Comparison of ENCODE assay signal across 9 mouse cellular contexts in the genomic region with DNA sequence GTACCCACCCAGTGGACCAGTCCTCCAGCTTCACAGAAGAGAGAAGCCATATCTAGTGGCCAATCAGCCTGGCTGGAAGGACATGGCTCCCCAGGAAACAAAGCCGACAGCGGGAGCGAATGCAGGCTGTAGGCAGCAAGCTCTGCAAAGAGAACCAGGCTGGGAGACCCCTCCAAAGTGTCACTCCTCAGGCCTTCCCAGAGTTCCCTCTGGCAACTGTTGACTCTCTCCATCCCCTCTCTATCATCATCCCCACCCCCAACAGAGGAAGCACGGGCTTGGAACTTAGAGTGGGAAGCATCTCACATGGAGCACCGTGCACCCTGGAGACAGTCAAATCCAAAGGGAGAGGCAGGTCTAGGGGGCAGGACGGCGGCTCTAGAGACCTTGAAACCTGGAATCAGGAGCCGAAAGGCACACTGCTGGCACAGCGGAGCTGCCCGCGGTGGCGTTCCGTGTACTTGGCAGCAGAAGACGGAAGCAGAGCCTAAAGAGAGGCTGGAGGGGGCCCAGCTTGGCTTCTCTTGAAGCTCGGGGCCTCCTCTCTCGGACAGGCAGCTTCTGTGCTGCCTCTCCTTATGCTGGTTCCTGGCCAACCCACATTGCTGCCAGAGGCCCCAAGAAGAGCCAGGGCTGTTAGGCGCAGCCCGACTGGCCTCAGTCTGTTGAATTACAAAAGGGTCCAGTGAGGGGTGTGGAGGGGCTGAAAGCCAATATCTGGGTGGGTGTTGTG. TPM values are rescaled to one million over a fixed set of nuclear protein-coding genes. Genes with fewer than 3 reads are reported as not detected.
DNase-seq lines count a peak whose midpoint lies in the region; ATAC-seq and TF ChIP-seq lines count a peak whose summit lies in the region.
"Had no signal": no experiment of that assay in that cellular context is flagged by ENCODE, and none has a peak within 500 bp of the region (broad histone marks: within the 10 kb centered on the region; RNA-seq: fewer than 3 reads in every experiment).

No protein-coding gene starts in this region.

- DNase-seq in neural tube, embryonic 10.5 days (ENCODE audit: extremely low spot score, low spot score): no peak
- peak; percentile 79 for DNase-seq in forebrain, postnatal 0 days
- DNase-seq in heart, postnatal 36 days: peak; percentile 64 to 68
- DNase-seq in liver, embryonic 13.5 days: no peak
- DNase-seq in right cerebral cortex, postnatal 25 days: peak; percentile 52
- DNase-seq in thymus, postnatal 14 days: no peak

- H3K36me3 ChIP-seq in neural tube, embryonic 13.5 days: no peaks in the 10 kb centered on the region
- H3K36me3 ChIP-seq in forebrain, postnatal 0 days (ENCODE audit: insufficient read depth): no peaks in the 10 kb centered on the region
- H3K36me3 ChIP-seq in liver, embryonic 13.5 days: no peaks in the 10 kb centered on the region

- peak overlapping the region; percentile 49 for H3K27ac ChIP-seq in neural tube, embryonic 13.5 days (replicated peaks)
- H3K27ac ChIP-seq in forebrain, postnatal 0 days (ENCODE audit: low read depth, low read length): no peak overlapping the region
- peak overlapping the region; percentile 95 for H3K27ac ChIP-seq in liver, embryonic 13.5 days
- H3K27ac ChIP-seq: kidney, postnatal 0 days had no signal

- intact Hi-C loops in heart, postnatal 36 days (cut with DNase I): no loop called here

- H3K9me3 ChIP-seq in neural tube, embryonic 13.5 days: no peaks in the 10 kb centered on the region
- H3K9me3 ChIP-seq in forebrain, postnatal 0 days (ENCODE audit: low read length): no peaks in the 10 kb centered on the region; the same call in 1 of the 2 replicates
- no peaks in the 10 kb centered on the region for H3K9me3 ChIP-seq in liver, embryonic 13.5 days (replicated peaks)

- H3K4me2 ChIP-seq in neural tube, embryonic 13.5 days: no peak overlapping the region
- no peak overlapping the region; the same call in 1 of the 2 replicates for H3K4me2 ChIP-seq in forebrain, postnatal 0 days (ENCODE audit: low read depth)
- H3K4me2 ChIP-seq in liver, embryonic 13.5 days: 0 out of 2 replicates have a peak overlapping the region, but pooled peaks have one; percentile 37

- 74% methylated on average over 18 of the region's 18 CpGs for WGBS in neural tube, embryonic 13.5 days
- WGBS in forebrain, postnatal 0 days: 36% methylated on average over 18 of the region's 18 CpGs
- 71% methylated on average over 18 of the region's 18 CpGs for WGBS in liver, embryonic 13.5 days (ENCODE audit: insufficient replicate concordance)

- H3K9ac ChIP-seq in neural tube, embryonic 13.5 days: no peak overlapping the region
- H3K9ac ChIP-seq in forebrain, postnatal 0 days: no peak overlapping the region
- H3K9ac ChIP-seq in liver, embryonic 13.5 days: peak overlapping the region; percentile 56; the same call in 1 of the 2 replicates

- TF ChIP-seq CTCF in forebrain, postnatal 0 days (IDR thresholded peaks at IDR 0.05; ENCODE audit: low read depth): no peak

- peaks cover 42% of the 10 kb centered on the region for H3K4me1 ChIP-seq in neural tube, embryonic 13.5 days (replicated peaks)
- peaks cover 5% of the 10 kb centered on the region; the same call in 1 of the 2 replicates for H3K4me1 ChIP-seq in forebrain, postnatal 0 days (ENCODE audit: insufficient read depth)
- H3K4me1 ChIP-seq in liver, embryonic 13.5 days (replicated peaks): peaks cover 69% of the 10 kb centered on the region

- ATAC-seq in neural tube, embryonic 13.5 days (ENCODE audit: low read depth): peak; percentile 37; the same call in 1 of the 2 replicates
- ATAC-seq in forebrain, postnatal 0 days: peak; percentile 88
- ATAC-seq in liver, embryonic 13.5 days (ENCODE audit: low read depth): no peak
- no peak for ATAC-seq in megakaryocyte, adult 5-6 weeks (ENCODE audit: poor library complexity, severe bottlenecking)

- H3K27me3 ChIP-seq in neural tube, embryonic 13.5 days: no peaks in the 10 kb centered on the region
- no peaks in the 10 kb centered on the region for H3K27me3 ChIP-seq in forebrain, postnatal 0 days (ENCODE audit: insufficient read depth, low read length)
- no peaks in the 10 kb centered on the region for H3K27me3 ChIP-seq in liver, embryonic 13.5 days

- no peak overlapping the region for H3K4me3 ChIP-seq in neural tube, embryonic 13.5 days
- no peak overlapping the region for H3K4me3 ChIP-seq in forebrain, postnatal 0 days (ENCODE audit: low read depth, low read length)
- H3K4me3 ChIP-seq in liver, embryonic 13.5 days (replicated peaks): no peak overlapping the region

RNA-seq across cellular contexts. Expression of gene Gsg1l, which starts 41.3 kb away (rescaled TPM):
- 11.1 and 14.2 TPM in 2 replicates for polyA plus RNA-seq in neural tube, embryonic 13.5 days (2015; fragmentation: Nextera tagmentation; extraction: Ambion mirVana)
- 16.4 and 20.0 TPM in 2 replicates for total RNA-seq in forebrain, postnatal 0 days (2014; rRNA removed)
- 10.3 and 10.7 TPM in 2 replicates for polyA plus RNA-seq in forebrain, postnatal 0 days (2015; fragmentation: Nextera tagmentation; extraction: Ambion mirVana)
- total RNA-seq in heart, postnatal 36 days (2021): 10 to 100 TPM in 1 of 2 experiments, 1 to 10 TPM in 1; 7.1 to 10.6 TPM
- 0.02 and 0.06 TPM in 2 replicates for polyA plus RNA-seq in liver, embryonic 13.5 days (2015; fragmentation: Nextera tagmentation; extraction: Ambion mirVana)
- total RNA-seq in megakaryocyte, adult 5-6 weeks (2015): not detected in 2 replicates
- not detected in 2 replicates for total RNA-seq in megakaryocyte, adult 5-6 weeks (2017)

Comparison
In these comparisons a context has a peak if more than half of its experiments do, and no peak if none do; other contexts are left out.
1. ATAC-seq: peak in neural tube, embryonic 13.5 days (single experiment) and forebrain, postnatal 0 days (single experiment); none in liver, embryonic 13.5 days (single experiment) and megakaryocyte, adult 5-6 weeks (single experiment).
2. DNase-seq: peak in forebrain, postnatal 0 days (single experiment), heart, postnatal 36 days (2 of 2) and right cerebral cortex, postnatal 25 days (single experiment); none in neural tube, embryonic 10.5 days (single experiment), liver, embryonic 13.5 days (single experiment) and thymus, postnatal 14 days (single experiment).
3. RNA of gene Gsg1l, which starts 41.3 kb away (total RNA-seq): 16.4 to 20.0 TPM in forebrain, postnatal 0 days and 7.1 to 10.6 TPM in heart, postnatal 36 days; not detected in megakaryocyte, adult 5-6 weeks; every median in the first group is over 4 times any median in the second.